Mouse (Mus musculus) layer of hippocampus, postnatal 14 days (tissue): ENCODE results near the gene Rabggtb. TPM values are rescaled to one million over a fixed set of nuclear protein-coding genes. Genes with fewer than 3 reads are reported as not detected.
"Not testable (repeated sequence)": the region's sequence is repeated elsewhere in the genome, so short reads cannot be mapped to it uniquely, and the experiment has no call there.

Experiments used
- DNase-seq, 2 experiments: peaks; one replicate each; pipeline ENCODE4 v3.0.0; 2021 to 2022; ENCODE audit warnings: low spot score in 2 of 2, mixed read lengths in 1 of 2
- total RNA-seq, 2 experiments: library from RNA; stranded (reverse); gene quantifications; 2 replicates each; pipeline ENCODE4 v1.2.3; 2021

Gene Rabggtb
- total RNA-seq, 2 experiments from 2014 or later: 70.4 to 72.7 TPM

DNA sequence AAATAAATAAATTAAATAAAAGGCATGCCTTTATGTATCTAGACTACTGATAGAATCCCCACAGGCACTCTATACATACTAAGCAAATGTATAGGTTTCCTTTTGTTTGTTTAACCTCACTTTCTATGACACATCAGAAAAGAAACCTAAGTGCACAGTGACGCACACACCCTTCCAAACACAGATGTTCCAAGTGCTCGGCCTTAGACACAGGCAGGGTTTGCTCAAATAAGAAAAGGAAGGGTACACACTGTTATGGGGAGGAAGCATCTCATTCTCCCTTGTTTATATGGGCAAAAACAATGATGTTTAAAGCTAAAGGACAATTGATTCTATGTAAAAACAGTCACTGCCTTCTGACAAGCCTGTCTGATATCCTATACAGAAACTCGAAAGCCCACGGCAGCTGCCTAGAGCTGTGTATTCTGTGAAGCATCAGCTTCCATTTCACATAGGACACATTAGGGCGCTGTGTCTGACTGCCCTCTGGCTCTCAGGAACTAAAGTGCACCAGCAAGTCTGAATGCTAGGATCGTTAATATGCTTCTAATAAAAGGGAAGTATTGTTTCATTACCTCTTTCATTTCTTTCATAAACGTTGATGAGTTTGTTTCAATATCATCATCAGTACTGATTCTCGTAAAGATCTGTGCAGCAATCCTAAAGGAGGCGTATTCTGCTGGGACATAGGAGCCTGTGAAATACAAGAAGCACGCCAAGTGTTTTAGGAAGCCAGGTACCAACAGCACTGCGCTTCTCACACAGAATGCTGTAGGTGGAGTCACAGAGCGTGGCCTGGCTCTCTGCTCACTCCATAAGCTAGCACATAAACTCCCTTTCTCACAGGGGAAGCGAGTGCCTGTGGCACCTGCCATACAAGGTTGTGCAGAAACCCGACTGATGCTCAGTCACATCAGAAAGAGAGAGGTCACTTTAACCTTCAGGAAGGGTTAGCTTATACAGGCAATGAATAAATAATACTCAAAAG, 45.4 kb downstream of the Rabggtb start:
- no peak for DNase-seq

DNA sequence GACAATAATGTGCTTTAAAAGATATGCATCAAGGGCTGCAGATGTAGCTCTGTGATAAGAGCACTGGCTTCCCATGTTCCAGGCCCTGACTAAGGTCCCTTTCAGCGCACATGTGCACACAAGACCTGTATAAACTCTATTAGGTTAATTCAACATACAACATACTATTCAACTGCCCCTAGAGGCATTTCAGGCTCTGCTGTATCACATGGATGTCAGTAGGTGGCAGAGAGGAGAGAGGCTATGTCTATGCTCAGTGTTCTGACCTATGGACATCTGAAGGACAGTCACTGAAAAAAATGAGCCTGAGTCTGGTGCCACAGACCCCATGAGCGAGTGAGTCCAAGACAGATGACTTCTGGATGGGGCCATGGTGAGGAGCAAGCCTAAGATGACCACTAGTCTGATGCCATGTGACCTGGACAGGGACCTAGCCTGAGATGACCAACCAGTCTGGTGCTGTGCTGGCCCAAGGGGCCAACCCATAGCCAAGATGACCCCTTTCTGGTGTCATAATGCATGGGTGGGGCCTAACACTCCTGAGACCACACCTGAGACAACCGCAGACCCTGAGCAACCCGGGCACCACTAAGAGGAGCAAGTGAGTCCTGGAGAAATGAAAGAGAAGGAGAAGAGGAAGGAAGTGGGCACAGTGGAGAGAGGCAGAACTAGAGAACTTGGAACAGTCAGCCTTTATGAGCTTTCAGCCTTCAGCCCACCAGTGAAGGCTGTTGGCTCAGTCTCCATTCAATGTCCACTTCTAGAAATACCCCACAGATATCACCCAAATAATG, 48.0 kb downstream of the Rabggtb start:
- DNase-seq: no peak

DNA sequence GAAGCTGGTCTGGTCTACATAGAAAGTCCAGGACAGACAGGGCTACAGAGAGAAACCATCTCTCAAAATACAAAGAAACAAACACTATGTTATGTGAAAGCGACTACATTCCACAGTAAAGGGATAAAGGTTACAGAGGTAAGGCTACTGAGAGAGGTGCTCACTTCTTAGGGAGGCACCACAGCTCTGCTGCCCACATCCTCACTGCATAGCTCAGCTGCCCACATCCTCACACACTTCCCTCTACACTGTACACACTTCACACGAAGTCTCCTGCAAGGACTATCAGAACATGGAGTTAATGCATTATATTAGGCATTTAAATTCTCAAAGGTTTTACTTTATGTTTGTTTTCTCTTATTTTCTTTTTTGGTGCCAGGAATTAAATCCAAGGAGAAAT, 49.0 kb downstream of the Rabggtb start:
- no peak for DNase-seq

DNA sequence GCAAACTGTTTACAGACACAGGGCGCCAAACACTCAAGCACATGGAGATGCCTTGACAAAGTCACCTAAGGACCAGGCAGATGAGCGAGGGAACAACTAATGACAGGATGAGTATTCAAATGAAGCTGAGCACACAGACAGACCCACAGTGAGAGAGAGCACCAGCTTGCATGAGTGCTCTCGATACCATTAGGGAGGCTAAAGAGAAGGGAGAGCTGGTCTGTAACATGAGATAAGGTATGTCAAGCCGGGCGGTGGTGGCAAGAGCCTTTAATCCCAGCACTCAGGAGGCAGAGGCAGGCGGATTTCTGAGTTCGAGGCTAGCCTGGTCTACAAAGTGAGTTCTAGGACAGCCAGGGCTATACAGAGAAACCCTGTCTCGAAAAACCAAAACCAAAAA, 52.4 kb downstream of the Rabggtb start:
- not testable (repeated sequence) for DNase-seq

DNA sequence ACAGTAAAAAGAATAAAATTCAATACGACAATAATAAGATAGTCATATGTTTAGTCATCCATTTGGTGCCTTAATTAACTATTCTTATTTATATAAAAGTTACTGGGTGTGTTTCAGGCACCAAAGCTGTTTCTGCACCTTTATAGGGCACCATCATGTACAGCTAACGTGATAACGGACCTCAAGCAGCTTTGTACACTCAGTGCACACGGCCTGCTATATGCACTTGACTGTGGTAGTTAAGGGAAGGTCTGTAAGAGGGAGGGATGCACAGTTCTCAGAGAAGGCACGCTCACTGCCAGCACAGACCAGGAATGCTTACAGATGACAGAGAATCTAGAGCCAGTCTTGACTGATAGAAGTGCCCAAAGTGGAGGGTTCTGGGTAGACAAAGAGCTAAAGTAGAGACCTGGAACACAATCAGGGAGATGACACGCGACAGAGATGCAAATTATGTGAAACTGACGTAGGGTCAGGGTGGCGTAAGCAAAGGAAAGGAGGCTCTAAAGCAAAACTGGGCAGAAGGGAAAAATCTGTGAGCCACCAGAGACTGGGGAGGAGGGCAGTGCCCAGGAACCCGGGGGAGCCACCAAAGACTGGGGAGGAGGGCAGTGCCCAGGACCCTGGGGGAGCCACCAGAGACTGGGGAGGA, 54.3 kb downstream of the Rabggtb start:
- no peak for DNase-seq

Other genes with a start within 250 kb of the Rabggtb start
- 10 to 100 TPM; 20.6 to 23.3 TPM for gene St6galnac3, start 187.8 kb downstream of the Rabggtb start, total RNA-seq
- gene Asb17, start 68.8 kb downstream of the Rabggtb start, total RNA-seq: not detected
- under 1 TPM; 0.37 to 0.62 TPM for gene Msh4, start 6.9 kb downstream of the Rabggtb start, total RNA-seq
- gene Acadm, start 31.6 kb upstream of the Rabggtb start, total RNA-seq: 10 to 100 TPM; 43.1 to 46.5 TPM
- gene Slc44a5, start 60.4 kb upstream of the Rabggtb start, total RNA-seq: 10 to 100 TPM; 43.2 to 44.9 TPM